Mouse (Mus musculus): ENCODE results near the gene Kif4. TPM values are rescaled to one million over a fixed set of nuclear protein-coding genes. Genes with fewer than 3 reads are reported as not detected.

The Kif4 gene
- total RNA-seq, 1 experiment from 2014 or later, result 50.8 TPM

DNA sequence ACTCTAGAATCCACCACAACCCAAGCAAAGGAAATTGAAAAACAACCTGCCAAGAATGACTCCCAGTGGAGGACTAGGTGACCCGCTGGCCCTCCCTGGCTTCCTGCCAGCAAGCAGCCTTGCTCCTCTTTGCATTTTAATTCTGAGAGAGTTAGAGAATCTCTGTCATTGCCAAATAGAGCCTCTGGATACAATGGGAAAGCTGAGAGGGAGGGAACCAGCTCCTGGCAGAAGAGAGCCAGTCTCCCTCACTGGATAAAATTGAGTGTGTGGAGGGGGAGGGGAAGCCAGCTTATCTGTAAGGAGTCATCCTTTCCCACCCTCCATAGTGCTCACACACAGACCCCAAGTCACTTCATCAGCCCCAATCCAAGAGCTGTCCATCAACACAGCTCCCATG, 103.4 kb downstream of the Kif4 start:
- no peak for ATAC-seq (replicated peaks; ENCODE audit: low read depth, poor library complexity, severe bottlenecking)

GRCm38 (mm10) chrX:100729665-100730188, 104.2 kb downstream of the Kif4 start, which contains the start of gene Gdpd2:
Gene Gdpd2 (plus strand): TSS chrX:100729873.
- peak; percentile 85 for ATAC-seq (replicated peaks; ENCODE audit: low read depth, poor library complexity, severe bottlenecking)

- no peak for ATAC-seq (replicated peaks; ENCODE audit: low read depth, poor library complexity, severe bottlenecking)
Observed at GRCm38 (mm10) chrX:100730266-100730665, 104.7 kb downstream of the Kif4 start.

DNA sequence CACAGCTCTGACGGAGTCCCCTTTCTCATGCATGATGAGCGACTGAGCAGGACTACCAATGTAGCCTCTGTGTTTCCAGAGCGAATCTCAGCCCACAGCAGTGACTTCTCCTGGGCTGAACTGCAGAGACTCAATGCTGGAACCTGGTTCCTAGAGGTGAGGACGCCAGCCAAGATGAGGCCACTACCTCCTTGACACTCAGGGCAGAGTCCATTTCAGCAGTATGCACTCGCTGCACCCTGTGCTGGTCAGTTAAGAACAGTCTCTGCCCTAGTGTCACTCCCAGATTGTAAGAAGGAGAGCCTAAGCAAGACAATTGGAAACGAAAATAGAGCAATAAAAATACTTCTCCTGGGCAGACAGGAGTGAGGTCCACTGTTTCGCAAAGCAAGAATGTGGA, 108.8 kb downstream of the Kif4 start:
- ATAC-seq (replicated peaks; ENCODE audit: low read depth, poor library complexity, severe bottlenecking), result no peak

DNA sequence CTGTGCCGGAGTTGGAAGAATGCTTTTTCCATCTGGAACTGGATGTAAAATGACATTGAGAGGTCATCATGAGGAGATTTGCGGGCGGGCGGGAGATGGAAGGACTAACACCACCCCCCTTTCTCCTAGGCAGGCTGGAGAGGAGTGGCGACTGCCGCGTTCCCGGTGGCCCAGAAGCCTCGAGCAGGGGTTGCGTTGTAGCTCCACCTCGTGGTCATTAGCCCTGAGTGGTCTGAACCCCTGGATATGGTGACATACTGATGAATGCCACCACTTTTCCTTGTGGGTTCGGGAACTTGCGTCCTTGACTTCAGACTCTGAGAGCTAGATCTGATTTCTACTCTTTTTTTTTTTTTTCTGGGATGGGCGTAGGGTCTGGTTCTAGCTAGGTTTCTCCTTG, 113.4 kb downstream of the Kif4 start:
- ATAC-seq (replicated peaks; ENCODE audit: low read depth, poor library complexity, severe bottlenecking), result peak; percentile 75

DNA sequence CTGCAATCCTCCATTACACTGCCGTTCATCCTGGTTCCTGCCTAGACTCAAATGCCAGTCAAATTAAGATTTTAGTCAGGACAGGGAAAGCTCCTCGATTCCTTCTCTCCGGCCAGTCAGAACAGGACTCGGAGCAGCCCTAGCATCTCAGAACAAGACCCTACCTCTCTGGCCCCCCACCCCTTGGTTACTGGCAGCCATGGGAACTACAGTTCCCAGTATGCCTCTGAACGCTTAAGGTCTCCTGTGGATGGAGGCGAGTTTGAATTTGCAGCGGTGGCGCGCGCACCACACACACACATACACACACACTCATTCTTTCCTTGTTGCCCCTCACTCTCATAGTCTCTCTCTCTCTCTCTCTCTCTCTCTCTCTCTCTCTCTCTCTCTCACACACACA, 113.9 kb downstream of the Kif4 start:
- ATAC-seq (replicated peaks; ENCODE audit: low read depth, poor library complexity, severe bottlenecking), result no peak; the same call in 1 of the 2 replicates

- peak; percentile 76 for ATAC-seq (replicated peaks; ENCODE audit: low read depth, poor library complexity, severe bottlenecking)
Observed at GRCm38 (mm10) chrX:100740785-100741184, 115.2 kb downstream of the Kif4 start.

DNA sequence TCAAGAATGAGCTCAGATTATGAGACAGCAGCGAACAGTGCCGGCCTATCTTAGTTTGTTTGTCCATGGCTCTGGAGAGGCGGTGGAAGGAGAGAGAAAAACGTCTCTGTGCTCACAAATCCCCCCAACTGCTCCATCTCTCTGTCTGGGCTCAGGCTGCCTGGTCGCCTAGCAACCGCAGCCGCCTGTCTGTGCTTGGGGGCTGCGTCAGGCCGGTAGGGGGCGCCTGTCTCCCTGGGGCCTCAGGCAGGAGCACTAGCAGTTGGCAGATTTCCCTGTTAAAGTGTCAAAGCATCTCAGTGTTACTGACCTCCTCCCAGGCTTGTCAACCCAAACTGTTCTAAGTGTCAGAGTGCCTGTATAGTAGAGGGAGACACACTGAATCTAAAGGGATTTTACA, 116.4 kb downstream of the Kif4 start:
- no peak for ATAC-seq (replicated peaks; ENCODE audit: low read depth, poor library complexity, severe bottlenecking)

GRCm38 (mm10) chrX:100765855-100766254, 140.3 kb downstream of the Kif4 start:
- ATAC-seq (replicated peaks; ENCODE audit: low read depth, poor library complexity, severe bottlenecking), result peak; percentile 51

- ATAC-seq (replicated peaks; ENCODE audit: low read depth, poor library complexity, severe bottlenecking), result peak; percentile 58
Observed at GRCm38 (mm10) chrX:100767181-100767884, 141.8 kb downstream of the Kif4 start, which contains the start of gene Dlg3. Gene Dlg3 (plus strand): TSS chrX:100767722.

GRCm38 (mm10) chrX:100767885-100768626, 142.5 kb downstream of the Kif4 start:
- no peak for ATAC-seq (replicated peaks; ENCODE audit: low read depth, poor library complexity, severe bottlenecking)

GRCm38 (mm10) chrX:100769281-100769680, 143.7 kb downstream of the Kif4 start:
- no peak for ATAC-seq (replicated peaks; ENCODE audit: low read depth, poor library complexity, severe bottlenecking)

DNA sequence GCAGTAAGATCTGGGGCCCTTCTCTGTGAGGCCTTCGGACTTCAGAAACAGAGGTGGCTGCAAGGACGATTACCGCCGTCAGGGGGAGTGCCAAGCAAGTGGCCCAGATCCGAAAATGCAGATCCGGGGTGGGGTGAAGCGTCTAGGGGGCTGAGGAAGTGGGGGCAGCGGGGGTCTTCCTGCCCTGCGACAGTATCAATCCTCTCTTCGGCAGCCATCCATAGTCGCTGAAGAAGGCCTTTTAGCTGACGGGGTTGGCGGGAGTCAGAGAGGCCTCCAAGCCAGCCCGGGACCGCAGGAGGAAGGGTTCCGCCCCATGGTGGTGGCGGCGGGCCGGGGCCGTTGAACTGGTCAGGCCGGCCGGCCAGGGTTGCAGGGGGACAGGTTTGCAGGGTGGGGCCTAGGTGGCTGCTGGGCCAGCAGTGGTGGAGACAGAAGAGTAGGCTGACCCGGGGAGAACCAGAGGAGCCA, 148.8 kb downstream of the Kif4 start:
- peak; percentile 42 for ATAC-seq (replicated peaks; ENCODE audit: low read depth, poor library complexity, severe bottlenecking)

DNA sequence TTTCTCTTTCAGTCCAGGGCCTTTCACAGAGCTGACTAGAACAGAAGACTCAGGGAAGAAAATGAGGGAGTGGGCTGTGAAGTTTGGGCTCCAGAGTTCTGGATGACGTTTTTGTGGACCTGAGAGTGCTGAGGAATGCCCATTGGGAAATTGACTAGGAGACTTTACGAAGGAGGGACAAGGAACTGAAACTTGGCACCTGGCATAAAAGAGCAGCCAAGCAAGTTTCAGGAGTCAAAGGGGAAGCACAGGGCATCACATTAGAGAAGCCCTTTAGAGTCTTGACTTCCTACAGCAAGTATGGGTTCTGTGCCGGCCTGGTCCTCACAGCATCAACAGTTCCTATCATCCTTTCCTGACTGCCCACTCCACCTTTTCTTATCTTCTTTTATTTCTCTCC, 149.9 kb downstream of the Kif4 start:
- ATAC-seq (replicated peaks; ENCODE audit: low read depth, poor library complexity, severe bottlenecking), result no peak

DNA sequence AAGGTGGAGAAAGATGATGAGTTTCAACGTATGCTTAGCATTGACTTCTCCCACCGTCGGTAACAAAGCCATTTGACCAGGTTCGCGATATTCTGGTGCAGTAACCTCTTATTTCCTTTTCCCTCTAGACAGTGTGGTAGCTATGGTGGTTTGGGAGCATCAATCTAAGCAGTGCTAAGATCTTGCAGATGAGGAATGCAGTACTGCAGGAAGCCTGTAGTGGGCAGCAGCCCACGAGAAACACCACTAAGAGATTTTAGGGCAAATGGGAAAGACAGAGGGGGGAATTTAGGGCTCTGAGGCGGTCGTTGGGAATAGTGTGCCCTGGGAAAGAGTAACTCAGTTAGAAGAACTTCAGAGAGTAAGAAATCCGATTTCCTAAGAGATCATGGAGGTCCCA, 151.0 kb downstream of the Kif4 start:
- peak; percentile 74 for ATAC-seq (replicated peaks; ENCODE audit: low read depth, poor library complexity, severe bottlenecking)

Other genes with a start within 250 kb of the Kif4 start
- gene Otud6a, start 196.7 kb upstream of the Kif4 start, total RNA-seq (2017), result not detected in 2 replicates
- 0.82 TPM in 1 of 2 replicates, not detected in the other for gene Awat2, start 183.0 kb upstream of the Kif4 start, total RNA-seq (2017)
- gene Igbp1, start 131.4 kb upstream of the Kif4 start, total RNA-seq (2017), result 115 and 132 TPM in 2 replicates
- gene Dgat2l6, start 100.9 kb upstream of the Kif4 start, total RNA-seq (2017), result not detected in 2 replicates
- gene Awat1, start 53.5 kb upstream of the Kif4 start, total RNA-seq (2017), result not detected in 2 replicates
- not detected in 2 replicates for gene P2ry4, start 30.9 kb upstream of the Kif4 start, total RNA-seq (2017)
- not detected in 2 replicates for gene Arr3, start 20.2 kb upstream of the Kif4 start, total RNA-seq (2017)
- 20.1 and 20.9 TPM in 2 replicates for gene Pdzd11, start 831 bp downstream of the Kif4 start, total RNA-seq (2017)
- gene Gdpd2, start 104.1 kb downstream of the Kif4 start, total RNA-seq (2017), result 0.58 TPM in 1 of 2 replicates, not detected in the other
- 13.4 and 17.0 TPM in 2 replicates for gene Dlg3, start 142.0 kb downstream of the Kif4 start, total RNA-seq (2017)